28 mouse cellular contexts compared by ENCODE assay signal in the genomic region with DNA sequence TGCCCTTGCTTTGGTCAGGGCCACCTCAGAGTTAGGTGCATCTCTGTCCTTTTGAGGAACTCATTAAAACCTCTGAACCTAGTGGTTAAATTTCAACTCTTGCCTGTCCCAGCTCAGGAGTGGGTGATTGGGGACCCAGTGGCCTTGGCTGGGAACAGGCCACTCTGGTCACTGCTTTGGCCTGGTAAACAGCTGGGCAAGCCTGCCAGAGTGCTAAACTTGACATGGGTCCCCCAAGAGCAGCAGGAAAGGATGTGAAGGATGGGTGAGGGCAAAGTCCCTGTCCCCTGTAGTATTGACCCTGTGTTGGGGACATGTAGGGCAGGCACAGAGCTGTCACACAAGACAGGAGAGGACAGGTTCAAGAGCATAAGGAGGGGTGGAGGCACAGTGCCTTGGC. TPM values are rescaled to one million over a fixed set of nuclear protein-coding genes. Genes with fewer than 3 reads are reported as not detected.
DNase-seq lines count a peak whose midpoint lies in the region; ATAC-seq and TF ChIP-seq lines count a peak whose summit lies in the region.
"Had no signal": no experiment of that assay in that cellular context is flagged by ENCODE, and none has a peak within 500 bp of the region (broad histone marks: within the 10 kb centered on the region; RNA-seq: fewer than 3 reads in every experiment).

A gene (minus strand): TSS at position 74 of the 400 bp plus-strand sequence.

- TF ChIP-seq POLR2A in bone marrow, adult 2 months (IDR thresholded peaks at IDR 0.05; ENCODE audit: borderline replicate concordance, control insufficient read depth, low read depth, low read length): no peak

- no peaks in the 10 kb centered on the region for H3K27me3 ChIP-seq in intestine, postnatal 0 days (replicated peaks; ENCODE audit: control insufficient read depth, insufficient read depth, low read length)
- H3K27me3 ChIP-seq in liver, embryonic 16.5 days (ENCODE audit: control insufficient read depth, insufficient read depth, low read depth, low read length): no peaks in the 10 kb centered on the region
- H3K27me3 ChIP-seq: hindbrain, embryonic 13.5 days; limb, embryonic 15.5 days; lung, embryonic 15.5 days had no signal

- H3K4me2 ChIP-seq in intestine, postnatal 0 days (replicated peaks; ENCODE audit: low read depth): no peak within 1 kb of the TSS
- H3K4me2 ChIP-seq in liver, embryonic 16.5 days (ENCODE audit: low read depth, low read length): peak within 1 kb of the TSS; percentile 36
- H3K4me2 ChIP-seq: heart, embryonic 11.5 days; hindbrain, embryonic 13.5 days; limb, embryonic 15.5 days; lung, embryonic 15.5 days; midbrain, embryonic 12.5 days had no signal

- no peaks in the 10 kb centered on the region for H3K36me3 ChIP-seq in intestine, postnatal 0 days (ENCODE audit: control insufficient read depth, insufficient read depth)
- H3K36me3 ChIP-seq in liver, embryonic 16.5 days (ENCODE audit: control insufficient read depth, insufficient read depth): no peaks in the 10 kb centered on the region
- H3K36me3 ChIP-seq: hindbrain, embryonic 13.5 days; limb, embryonic 15.5 days; lung, embryonic 15.5 days; midbrain, embryonic 12.5 days had no signal

- no peak within 1 kb of the TSS for H3K4me3 ChIP-seq in bone marrow, adult 2 months (replicated peaks; ENCODE audit: control insufficient read depth, low read depth, low read length)
- no peak within 1 kb of the TSS for H3K4me3 ChIP-seq in intestine, postnatal 0 days (ENCODE audit: low read depth, low read length)
- peak within 1 kb of the TSS; percentile 22 for H3K4me3 ChIP-seq in liver, embryonic 16.5 days (ENCODE audit: low read depth, low read length)
- H3K4me3 ChIP-seq: erythroblast, embryonic 14.5 days; hindbrain, embryonic 13.5 days; layer of hippocampus, adult 2 months; limb, embryonic 15.5 days; lung, embryonic 15.5 days; midbrain, embryonic 12.5 days had no signal

- H3K27ac ChIP-seq in bone marrow, adult 2 months (ENCODE audit: control insufficient read depth, insufficient read depth, low read depth, low read length, poor library complexity): no peak within 1 kb of the TSS
- H3K27ac ChIP-seq in intestine, postnatal 0 days (ENCODE audit: low read depth, low read length): no peak within 1 kb of the TSS
- peak within 1 kb of the TSS; percentile 80 for H3K27ac ChIP-seq in liver, embryonic 16.5 days (ENCODE audit: low read length)
- H3K27ac ChIP-seq: hindbrain, embryonic 13.5 days; layer of hippocampus, adult 2 months; limb, embryonic 15.5 days; lung, embryonic 15.5 days; midbrain, embryonic 12.5 days had no signal

- DNase-seq in kidney, postnatal 25 days: peak; percentile 19 to 62
- no peak for DNase-seq in kidney, postnatal 36 days
- DNase-seq in layer of hippocampus, adult 11-12 months (ENCODE audit: low spot score): no peak
- DNase-seq: adrenal gland, postnatal 25 days; B cell, adult 2 months; cerebellum, adult 18-20 months; cerebellum, postnatal 14 days; forebrain, postnatal 0 days; gastrocnemius, postnatal 25 days; heart, adult 11 months; heart, postnatal 36 days; kidney, adult 8-10 months; kidney, postnatal 10 days had no signal

- no peak for ATAC-seq in intestine, postnatal 0 days
- peak; percentile 40 for ATAC-seq in liver, embryonic 16.5 days (ENCODE audit: low read depth)
- ATAC-seq: forebrain, postnatal 0 days had no signal

- no peaks in the 10 kb centered on the region; the same call in 1 of the 2 replicates for H3K4me1 ChIP-seq in bone marrow, adult 2 months (ENCODE audit: control insufficient read depth, insufficient read depth, low read length)
- H3K4me1 ChIP-seq in intestine, postnatal 0 days (replicated peaks; ENCODE audit: control insufficient read depth, insufficient read depth, low read length): no peaks in the 10 kb centered on the region
- H3K4me1 ChIP-seq in liver, embryonic 16.5 days (ENCODE audit: control insufficient read depth, low read depth, low read length): peaks cover 31% of the 10 kb centered on the region

- no peak for TF ChIP-seq CTCF in bone marrow, adult 2 months (IDR thresholded peaks at IDR 0.05; ENCODE audit: control insufficient read depth, insufficient read depth, low read length)
- TF ChIP-seq CTCF in intestine, postnatal 0 days (IDR thresholded peaks at IDR 0.05; ENCODE audit: low read depth): no peak

- H3K9me3 ChIP-seq in intestine, postnatal 0 days (ENCODE audit: control insufficient read depth): no peaks in the 10 kb centered on the region
- H3K9me3 ChIP-seq in liver, embryonic 16.5 days (replicated peaks; ENCODE audit: control insufficient read depth, low read length): no peaks in the 10 kb centered on the region
- H3K9me3 ChIP-seq: hindbrain, embryonic 13.5 days; limb, embryonic 15.5 days; lung, embryonic 15.5 days; midbrain, embryonic 12.5 days had no signal

- no peak within 1 kb of the TSS for H3K9ac ChIP-seq in intestine, postnatal 0 days (ENCODE audit: low read depth, low read length)
- H3K9ac ChIP-seq in liver, embryonic 16.5 days (ENCODE audit: low read depth, low read length): peak within 1 kb of the TSS; percentile 34
- H3K9ac ChIP-seq: forebrain, postnatal 0 days; hindbrain, embryonic 13.5 days; limb, embryonic 15.5 days; lung, embryonic 15.5 days; midbrain, embryonic 12.5 days had no signal

RNA-seq across cellular contexts. Expression of the gene that starts here (rescaled TPM):
- 9.4 and 19.9 TPM in 2 replicates for polyA plus RNA-seq in bone marrow, adult 2 months (2011; ENCODE audit: insufficient read depth, insufficient read length, low replicate concordance, missing spikeins)
- 10.1 and 11.1 TPM in 2 replicates for polyA plus RNA-seq in intestine, postnatal 0 days (2015; fragmentation: Nextera tagmentation; extraction: Ambion mirVana)
- polyA plus RNA-seq in liver, embryonic 16.5 days (2015; fragmentation: Nextera tagmentation; extraction: Ambion mirVana): 5.6 and 8.4 TPM in 2 replicates
- polyA plus RNA-seq: embryonic facial prominence, embryonic 14.5 days; forebrain, embryonic 11.5 days; heart, embryonic 11.5 days; heart, embryonic 16.5 days; limb, embryonic 15.5 days; lung, embryonic 15.5 days; stomach, embryonic 14.5 days; testis, adult 2 months had no signal

Comparison
In these comparisons a context has a peak if more than half of its experiments do, and no peak if none do; other contexts are left out.
1. DNase-seq: peak in kidney, postnatal 25 days (2 of 2); none in kidney, postnatal 36 days (0 of 2) and layer of hippocampus, adult 11-12 months (single experiment).